Mouse (Mus musculus) hindbrain, embryonic 15.5 days (tissue): ENCODE data around the gene Rarg. TPM values are rescaled to one million over a fixed set of nuclear protein-coding genes. Genes with fewer than 3 reads are reported as not detected.

Experiments
- ATAC-seq: fragments of 200-750 bp; cut with Nextera tagmentation; 2 replicates; pipeline ENCODE4 v1.8.0; 2017; ENCODE audit warnings: low read depth, moderate number of reproducible peaks, moderate TSS enrichment; ENCODE audit not compliant: low FRiP score
- H3K27ac ChIP-seq: fragments of 300-500 bp; sonication (generic); replicated peaks from 2 replicates; pipeline ENCODE4 v1.5.1; 2015; ENCODE audit warnings: mild to moderate bottlenecking, inconsistent platforms
- H3K27me3 ChIP-seq: fragments of 300-500 bp; sonication (generic); 2 replicates; pipeline ENCODE4 v1.6.1; 2015; ENCODE audit warnings: control low read depth, inconsistent platforms
- H3K36me3 ChIP-seq: fragments of 300-500 bp; sonication (generic); 2 replicates; pipeline ENCODE4 v1.6.1; 2015; ENCODE audit warnings: control low read depth, inconsistent platforms
- H3K4me1 ChIP-seq: fragments of 300-500 bp; sonication (generic); replicated peaks from 2 replicates; pipeline ENCODE4 v1.6.1; 2015; ENCODE audit warnings: control low read depth, inconsistent platforms
- H3K4me2 ChIP-seq: fragments of 300-500 bp; sonication (generic); 2 replicates; pipeline ENCODE4 v1.6.1; 2015; ENCODE audit warnings: moderate library complexity, mild to moderate bottlenecking, inconsistent platforms
- H3K4me3 ChIP-seq: fragments of 300-500 bp; sonication (generic); 2 replicates; pipeline ENCODE4 v1.5.1; 2015; ENCODE audit warnings: mild to moderate bottlenecking, inconsistent platforms
- H3K9ac ChIP-seq: fragments of 300-500 bp; sonication (generic); 2 replicates; pipeline ENCODE4 v1.6.1; 2015; ENCODE audit warnings: inconsistent platforms
- H3K9me3 ChIP-seq: fragments of 300-500 bp; sonication (generic); 2 replicates; pipeline ENCODE4 v1.6.1; 2016; ENCODE audit warnings: control low read depth, inconsistent platforms
- WGBS: fragments of 180-500 bp; shearing (Covaris S2); methylation state at CpG from one replicate; pipeline ENCODE4 v1.1.7; 2015; 5-methylcytosine and 5-hydroxymethylcytosine counted together
- polyA plus RNA-seq: library from polyadenylated mRNA; unstranded; fragments of >200 nt; fragmentation: Nextera tagmentation; extraction: Ambion mirVana; gene quantifications from 2 replicates; pipeline ENCODE4 v1.2.1, GENCODE M21; 2015

Gene Rarg
- polyA plus RNA-seq, 1 experiment from 2014 or later = 5.8 TPM

- no peak for ATAC-seq
- no peaks in the 10 kb centered on the region for H3K9me3 ChIP-seq
- no peak overlapping the region for H3K4me2 ChIP-seq
- peaks cover 39% of the 10 kb centered on the region for H3K4me1 ChIP-seq
- WGBS = 93% methylated on average over 8 of the region's 8 CpGs
- H3K27me3 ChIP-seq = no peaks in the 10 kb centered on the region
- H3K4me3 ChIP-seq = no peak overlapping the region
- H3K36me3 ChIP-seq = peaks cover 53% of the 10 kb centered on the region
- H3K27ac ChIP-seq = no peak overlapping the region
- no peak overlapping the region for H3K9ac ChIP-seq
These were observed 48.2 kb downstream of the Rarg start for GRCm38 (mm10) chr15:102209114-102209513.

DNA sequence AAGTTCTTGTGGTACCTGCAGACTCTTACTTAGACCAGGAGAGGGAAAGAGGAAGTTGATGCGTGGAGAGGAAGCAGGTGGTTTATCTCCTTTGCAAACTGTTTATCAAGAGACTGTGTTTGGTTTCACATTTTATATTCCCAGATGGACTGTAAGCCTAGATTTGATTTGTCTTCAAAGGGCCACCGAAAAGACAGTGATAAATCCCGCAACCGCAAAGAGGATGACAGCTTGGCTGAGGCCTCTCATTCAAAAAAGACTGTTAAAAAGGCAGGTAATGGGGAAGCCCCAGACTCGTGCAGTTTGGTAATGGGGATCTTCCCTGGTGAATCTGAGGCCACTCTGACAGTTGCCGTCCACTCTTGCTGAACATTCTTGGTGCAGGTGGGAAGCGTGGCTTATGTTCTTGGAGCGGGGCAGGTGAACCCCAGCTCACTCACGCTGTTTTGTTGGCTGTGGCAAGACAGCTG lies 49.2 kb downstream of the Rarg start:
- no peak overlapping the region for H3K9ac ChIP-seq
- peaks cover 44% of the 10 kb centered on the region for H3K36me3 ChIP-seq
- no peak for ATAC-seq
- no peak overlapping the region for H3K4me3 ChIP-seq
- no peaks in the 10 kb centered on the region for H3K9me3 ChIP-seq
- peaks cover 39% of the 10 kb centered on the region for H3K4me1 ChIP-seq
- 87% methylated on average over 9 of the region's 9 CpGs for WGBS
- no peak overlapping the region for H3K27ac ChIP-seq
- no peaks in the 10 kb centered on the region for H3K27me3 ChIP-seq
- H3K4me2 ChIP-seq = no peak overlapping the region

DNA sequence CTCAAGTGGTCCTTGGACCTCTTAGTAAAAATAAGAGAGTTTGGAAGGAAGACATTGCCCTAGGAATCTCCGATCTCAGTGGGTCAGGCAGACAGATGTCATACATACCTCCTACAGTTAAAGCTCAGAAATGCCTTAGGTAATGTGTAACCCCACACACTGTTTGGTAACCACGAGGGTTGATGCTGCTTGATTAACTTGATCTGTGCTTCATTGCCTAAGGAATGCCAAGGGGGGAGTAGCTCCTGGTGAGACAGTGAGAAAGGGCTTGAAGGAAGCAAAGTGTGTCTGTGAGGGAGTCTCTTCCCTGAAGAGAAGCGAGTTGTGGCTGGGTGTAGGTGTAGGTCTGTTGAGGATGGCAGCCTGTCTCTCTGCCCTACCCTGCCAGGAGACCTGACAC lies 50.0 kb downstream of the Rarg start:
- H3K9me3 ChIP-seq = no peaks in the 10 kb centered on the region
- H3K36me3 ChIP-seq = peaks cover 37% of the 10 kb centered on the region
- peaks cover 45% of the 10 kb centered on the region for H3K4me1 ChIP-seq
- H3K4me3 ChIP-seq = no peak overlapping the region
- ATAC-seq = no peak
- no peak overlapping the region for H3K4me2 ChIP-seq
- H3K9ac ChIP-seq = no peak overlapping the region
- no peaks in the 10 kb centered on the region for H3K27me3 ChIP-seq
- H3K27ac ChIP-seq = no peak overlapping the region
- 75% methylated on average over 3 of the region's 3 CpGs for WGBS

GRCm38 (mm10) chr15:102205779-102206178 lies 51.5 kb downstream of the Rarg start:
- WGBS = 31% methylated on average over 8 of the region's 8 CpGs
- Histone ChIP-seq H3K4me3 (peak overlapping the region; percentile 70), H3K9ac (peak overlapping the region; percentile 34; the same call in 1 of the 2 replicates), H3K36me3 (peaks cover 24% of the 10 kb centered on the region), H3K27me3 (no peaks in the 10 kb centered on the region), H3K9me3 (no peaks in the 10 kb centered on the region), H3K4me1 (peaks cover 49% of the 10 kb centered on the region), H3K4me2 (peak overlapping the region; percentile 67), H3K27ac (peak overlapping the region; percentile 98)
- ATAC-seq = peak; percentile 37

- peak within 1 kb of the TSS; percentile 85 for H3K9ac ChIP-seq
- H3K4me3 ChIP-seq = peak within 1 kb of the TSS; percentile 70
- peaks cover 17% of the 10 kb centered on the region for H3K36me3 ChIP-seq
- no peaks in the 10 kb centered on the region for H3K27me3 ChIP-seq
- no peaks in the 10 kb centered on the region for H3K9me3 ChIP-seq
- no peak for ATAC-seq
- WGBS = 47% methylated on average over 19 of the region's 19 CpGs
- peak within 1 kb of the TSS; percentile 67 for H3K4me2 ChIP-seq
- peaks cover 49% of the 10 kb centered on the region for H3K4me1 ChIP-seq
- H3K27ac ChIP-seq = peak within 1 kb of the TSS; percentile 98
These were observed 52.4 kb downstream of the Rarg start, which contains the start of gene Csad for GRCm38 (mm10) chr15:102204674-102205505. Gene Csad (minus strand): TSS chr15:102204724.

GRCm38 (mm10) chr15:102203835-102204381 lies 53.4 kb downstream of the Rarg start:
- Histone ChIP-seq H3K27ac (peak overlapping the region; percentile 98), H3K36me3 (peaks cover 11% of the 10 kb centered on the region), H3K27me3 (no peaks in the 10 kb centered on the region), H3K4me3 (peak overlapping the region; percentile 70), H3K9me3 (no peaks in the 10 kb centered on the region), H3K4me1 (peaks cover 49% of the 10 kb centered on the region), H3K9ac (peak overlapping the region; percentile 85), H3K4me2 (peak overlapping the region; percentile 67)
- peak; percentile 21 for ATAC-seq
- under 1% methylated on average over 30 of the region's 72 CpGs for WGBS

GRCm38 (mm10) chr15:102202971-102203834 lies 54.1 kb downstream of the Rarg start, which contains the start of gene Zfp740:
Gene Zfp740 (plus strand): TSS chr15:102203249.
- Histone ChIP-seq H3K27ac (peak within 1 kb of the TSS; percentile 98), H3K4me3 (peak within 1 kb of the TSS; percentile 70), H3K36me3 (0 out of 2 replicates have a peak, but pooled peaks cover 4% of the 10 kb centered on the region), H3K4me1 (peaks cover 49% of the 10 kb centered on the region), H3K9me3 (no peaks in the 10 kb centered on the region), H3K27me3 (no peaks in the 10 kb centered on the region), H3K4me2 (peak within 1 kb of the TSS; percentile 67), H3K9ac (peak within 1 kb of the TSS; percentile 85)
- under 1% methylated on average over 55 of the region's 68 CpGs for WGBS
- peak; percentile 97 for ATAC-seq

DNA sequence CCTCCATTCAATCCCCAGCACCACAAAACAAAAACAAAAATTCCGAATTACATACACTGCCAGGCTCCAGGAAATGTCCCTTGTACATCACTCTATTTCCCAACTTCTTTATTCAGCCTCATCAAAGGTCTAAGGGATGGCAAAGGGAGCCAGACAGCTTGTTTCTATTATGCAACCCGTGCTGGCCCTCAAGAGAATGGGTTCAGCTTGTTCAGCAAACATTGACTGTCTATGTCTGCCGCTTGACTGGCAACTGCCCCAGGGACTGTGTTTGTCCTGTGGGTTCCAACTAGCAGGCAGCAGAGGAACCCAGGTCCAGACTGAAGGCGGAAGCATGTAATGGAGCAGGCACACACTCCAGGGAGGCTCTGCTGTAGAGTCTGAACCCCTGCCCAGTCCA lies 58.5 kb downstream of the Rarg start:
- Histone ChIP-seq H3K9me3 (no peaks in the 10 kb centered on the region), H3K36me3 (no peaks in the 10 kb centered on the region), H3K4me3 (no peak overlapping the region), H3K27ac (no peak overlapping the region), H3K4me1 (peaks cover 10% of the 10 kb centered on the region), H3K9ac (no peak overlapping the region), H3K27me3 (no peaks in the 10 kb centered on the region), H3K4me2 (no peak overlapping the region)
- 78% methylated on average over 4 of the region's 4 CpGs for WGBS
- no peak for ATAC-seq

DNA sequence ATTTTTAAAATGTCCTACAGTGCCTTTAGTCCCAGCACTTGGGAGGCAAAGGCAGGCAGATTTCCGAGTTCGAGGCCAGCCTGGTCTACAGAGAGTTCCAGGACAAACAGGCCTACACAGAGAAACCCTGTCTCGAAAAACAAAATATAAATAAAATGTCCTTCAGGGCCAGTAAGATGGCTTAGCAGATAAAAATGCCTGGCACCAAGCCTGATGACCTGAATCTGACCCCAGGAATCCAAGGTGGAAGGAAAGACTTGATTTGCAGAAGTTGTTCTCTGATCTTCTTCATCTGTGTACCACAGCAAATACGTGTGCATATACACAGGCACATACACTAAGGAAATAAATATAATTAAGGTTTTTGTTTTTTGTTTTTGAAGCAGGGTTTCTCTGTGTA lies 61.9 kb downstream of the Rarg start:
- no peaks in the 10 kb centered on the region for H3K36me3 ChIP-seq
- no peak for ATAC-seq
- 88% methylated on average over 4 of the region's 4 CpGs for WGBS
- no peaks in the 10 kb centered on the region for H3K9me3 ChIP-seq
- no peak overlapping the region for H3K4me2 ChIP-seq
- no peaks in the 10 kb centered on the region for H3K27me3 ChIP-seq
- no peaks in the 10 kb centered on the region for H3K4me1 ChIP-seq
- H3K27ac ChIP-seq = no peak overlapping the region
- no peak overlapping the region for H3K4me3 ChIP-seq
- no peak overlapping the region for H3K9ac ChIP-seq

- no peaks in the 10 kb centered on the region for H3K27me3 ChIP-seq
- 92% methylated on average over 4 of the region's 4 CpGs for WGBS
- no peak overlapping the region for H3K27ac ChIP-seq
- no peaks in the 10 kb centered on the region for H3K36me3 ChIP-seq
- no peak overlapping the region for H3K4me3 ChIP-seq
- no peaks in the 10 kb centered on the region for H3K9me3 ChIP-seq
- no peak for ATAC-seq
- H3K4me2 ChIP-seq = no peak overlapping the region
- no peak overlapping the region for H3K9ac ChIP-seq
- no peaks in the 10 kb centered on the region for H3K4me1 ChIP-seq
These were observed 62.9 kb downstream of the Rarg start for GRCm38 (mm10) chr15:102194439-102194838.

GRCm38 (mm10) chr15:102193652-102194051 lies 63.7 kb downstream of the Rarg start:
- Histone ChIP-seq H3K27ac (no peak overlapping the region), H3K4me3 (no peak overlapping the region), H3K27me3 (no peaks in the 10 kb centered on the region), H3K36me3 (no peaks in the 10 kb centered on the region), H3K9me3 (no peaks in the 10 kb centered on the region), H3K4me2 (no peak overlapping the region), H3K4me1 (no peaks in the 10 kb centered on the region), H3K9ac (no peak overlapping the region)
- WGBS = 87% methylated on average over 4 of the region's 4 CpGs
- no peak for ATAC-seq
